24 mouse cellular contexts compared by ENCODE assay signal in the genomic region with DNA sequence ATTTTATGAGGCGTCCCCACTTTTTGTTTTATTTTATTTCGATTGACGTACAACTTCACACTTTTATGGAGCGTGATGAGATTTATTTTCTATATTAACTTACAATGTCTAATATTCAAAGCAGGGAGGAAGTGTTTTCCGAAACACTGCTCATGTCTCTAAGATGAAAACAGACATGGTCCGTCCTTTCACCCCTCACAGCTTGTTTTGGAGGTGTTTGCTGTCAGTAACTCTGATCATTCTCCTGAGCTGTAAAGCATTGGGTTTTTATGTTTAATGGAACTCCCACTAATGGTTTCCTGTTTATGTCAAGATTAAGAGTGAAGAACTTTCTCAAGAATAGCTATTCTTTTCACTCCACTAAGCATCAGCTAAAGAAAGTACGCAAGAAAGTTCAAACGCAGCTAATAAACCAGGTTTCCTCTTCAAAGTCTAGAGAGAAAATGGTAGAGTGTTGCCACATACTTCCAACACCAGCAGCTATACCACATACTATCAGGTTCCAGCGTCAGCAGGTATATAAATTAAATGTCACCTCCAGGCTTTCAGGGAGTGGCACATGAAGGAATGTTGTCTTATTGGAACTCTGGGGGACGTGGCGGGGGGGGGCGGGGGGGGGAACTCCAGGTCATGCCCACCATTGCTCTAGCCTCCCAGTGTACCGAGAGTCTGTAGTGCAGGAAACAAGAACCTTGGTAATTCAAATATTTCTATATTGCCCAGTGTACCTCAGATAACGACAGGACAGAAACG.
DNase-seq lines count a peak whose midpoint lies in the region; ATAC-seq and TF ChIP-seq lines count a peak whose summit lies in the region.
"Had no signal": no experiment of that assay in that cellular context is flagged by ENCODE, and none has a peak within 500 bp of the region (broad histone marks: within the 10 kb centered on the region; RNA-seq: fewer than 3 reads in every experiment).

No protein-coding gene starts in this region.

- H3K9me3 ChIP-seq in kidney, embryonic 14.5 days (ENCODE audit: control insufficient read depth, low read length), result no peaks in the 10 kb centered on the region
- no peaks in the 10 kb centered on the region for H3K9me3 ChIP-seq in kidney, embryonic 16.5 days (ENCODE audit: low read length)
- no peaks in the 10 kb centered on the region for H3K9me3 ChIP-seq in midbrain, embryonic 11.5 days (ENCODE audit: control insufficient read depth, low read length)
- no peaks in the 10 kb centered on the region for H3K9me3 ChIP-seq in midbrain, postnatal 0 days (ENCODE audit: low read length)
- H3K9me3 ChIP-seq: embryonic facial prominence, embryonic 10.5 days; embryonic facial prominence, embryonic 12.5 days; forebrain, embryonic 13.5 days; forebrain, embryonic 15.5 days had no signal

- H3K4me1 ChIP-seq in kidney, embryonic 14.5 days (ENCODE audit: control insufficient read depth, insufficient read depth, low read length), result no peaks in the 10 kb centered on the region
- no peaks in the 10 kb centered on the region for H3K4me1 ChIP-seq in kidney, embryonic 16.5 days (ENCODE audit: insufficient read depth, low read length)
- H3K4me1 ChIP-seq in midbrain, embryonic 11.5 days (ENCODE audit: control insufficient read depth, insufficient read depth, low read length), result no peaks in the 10 kb centered on the region
- no peaks in the 10 kb centered on the region for H3K4me1 ChIP-seq in midbrain, postnatal 0 days (ENCODE audit: insufficient read depth, low read length)
- H3K4me1 ChIP-seq: embryonic facial prominence, embryonic 10.5 days; embryonic facial prominence, embryonic 12.5 days; forebrain, embryonic 13.5 days; forebrain, embryonic 15.5 days had no signal

- ATAC-seq in kidney, embryonic 14.5 days (ENCODE audit: low FRiP score, low TSS enrichment), result peak; percentile 69
- peak; percentile 59; the same call in 1 of the 2 replicates for ATAC-seq in kidney, embryonic 16.5 days (ENCODE audit: low FRiP score, low TSS enrichment)
- ATAC-seq in midbrain, embryonic 11.5 days (ENCODE audit: low FRiP score), result no peak
- ATAC-seq in midbrain, postnatal 0 days (ENCODE audit: low FRiP score), result no peak
- ATAC-seq: activated CD4-positive, CD25-positive, alpha-beta regulatory T cell, adult 4 months; CD4-positive, CD25-positive, alpha-beta regulatory T cell, adult 4 months; forebrain, embryonic 13.5 days; forebrain, embryonic 15.5 days; Patski had no signal

- no peak overlapping the region for H3K27ac ChIP-seq in kidney, embryonic 14.5 days (ENCODE audit: low read depth, low read length)
- no peak overlapping the region for H3K27ac ChIP-seq in kidney, embryonic 16.5 days (ENCODE audit: low read length)
- no peak overlapping the region for H3K27ac ChIP-seq in midbrain, embryonic 11.5 days (ENCODE audit: low read depth, low read length)
- no peak overlapping the region for H3K27ac ChIP-seq in midbrain, postnatal 0 days (ENCODE audit: low read depth, low read length)
- H3K27ac ChIP-seq: embryonic facial prominence, embryonic 10.5 days; embryonic facial prominence, embryonic 12.5 days; forebrain, embryonic 13.5 days; forebrain, embryonic 15.5 days had no signal

- no peaks in the 10 kb centered on the region for H3K36me3 ChIP-seq in kidney, embryonic 14.5 days (ENCODE audit: control insufficient read depth, insufficient read depth, low read length)
- no peaks in the 10 kb centered on the region for H3K36me3 ChIP-seq in kidney, embryonic 16.5 days (ENCODE audit: insufficient read depth, low read length)
- no peaks in the 10 kb centered on the region for H3K36me3 ChIP-seq in midbrain, embryonic 11.5 days (ENCODE audit: control insufficient read depth, insufficient read depth, low read length)
- no peaks in the 10 kb centered on the region for H3K36me3 ChIP-seq in midbrain, postnatal 0 days (ENCODE audit: insufficient read depth, low read length)
- H3K36me3 ChIP-seq: embryonic facial prominence, embryonic 10.5 days; embryonic facial prominence, embryonic 12.5 days; forebrain, embryonic 15.5 days; G1E had no signal

- WGBS in kidney, embryonic 14.5 days, result 35% methylated on average over 15 of the region's 15 CpGs
- 34% methylated on average over 15 of the region's 15 CpGs for WGBS in kidney, embryonic 16.5 days
- 87% methylated on average over 15 of the region's 15 CpGs for WGBS in midbrain, embryonic 11.5 days
- WGBS in midbrain, postnatal 0 days, result 88% methylated on average over 15 of the region's 15 CpGs

- no peak overlapping the region for H3K4me3 ChIP-seq in kidney, embryonic 14.5 days (ENCODE audit: low read length)
- no peak overlapping the region for H3K4me3 ChIP-seq in kidney, embryonic 16.5 days (ENCODE audit: low read length)
- no peak overlapping the region for H3K4me3 ChIP-seq in midbrain, embryonic 11.5 days (ENCODE audit: low read depth, low read length)
- no peak overlapping the region for H3K4me3 ChIP-seq in midbrain, postnatal 0 days (ENCODE audit: low read depth, low read length)
- H3K4me3 ChIP-seq: embryonic facial prominence, embryonic 10.5 days; embryonic facial prominence, embryonic 12.5 days; forebrain, embryonic 13.5 days; forebrain, embryonic 15.5 days had no signal

- H3K9ac ChIP-seq in kidney, embryonic 14.5 days (ENCODE audit: low read depth, low read length), result no peak overlapping the region
- H3K9ac ChIP-seq in kidney, embryonic 16.5 days (replicated peaks; ENCODE audit: low read length), result no peak overlapping the region
- H3K9ac ChIP-seq in midbrain, embryonic 11.5 days (ENCODE audit: low read length), result no peak overlapping the region
- no peak overlapping the region for H3K9ac ChIP-seq in midbrain, postnatal 0 days (replicated peaks; ENCODE audit: low read length, poor library complexity, severe bottlenecking)
- H3K9ac ChIP-seq: embryonic facial prominence, embryonic 12.5 days; forebrain, embryonic 13.5 days; forebrain, embryonic 15.5 days had no signal

- H3K4me2 ChIP-seq in kidney, embryonic 14.5 days (replicated peaks; ENCODE audit: low read depth, low read length), result no peak overlapping the region
- no peak overlapping the region for H3K4me2 ChIP-seq in kidney, embryonic 16.5 days (replicated peaks; ENCODE audit: low read depth, low read length)
- H3K4me2 ChIP-seq in midbrain, embryonic 11.5 days, result no peak overlapping the region
- no peak overlapping the region for H3K4me2 ChIP-seq in midbrain, postnatal 0 days (ENCODE audit: low read depth, low read length, poor library complexity, severe bottlenecking)
- H3K4me2 ChIP-seq: embryonic facial prominence, embryonic 12.5 days; forebrain, embryonic 13.5 days; forebrain, embryonic 15.5 days had no signal

- no peak for TF ChIP-seq CTCF in midbrain, postnatal 0 days (IDR thresholded peaks at IDR 0.05)

- DNase-seq in kidney, adult 9 months, result no peak
- no peak for DNase-seq in kidney, postnatal 10 days
- DNase-seq in midbrain, embryonic 11.5 days (ENCODE audit: low spot score, missing footprints), result peak; percentile 10
- no peak for DNase-seq in midbrain, postnatal 0 days (ENCODE audit: low spot score)
- DNase-seq: adrenal gland, adult 8-10 months; adrenal gland, postnatal 14 days; adrenal gland, postnatal 36 days; B cell, adult 2 months; cerebellum, adult 11-12 months; cerebellum, adult 2 months; cerebellum, adult 9-10 months; cerebellum, postnatal 10 days; cerebellum, postnatal 25 days had no signal

- H3K27me3 ChIP-seq in kidney, embryonic 14.5 days (ENCODE audit: control insufficient read depth, insufficient read depth, low read length), result no peaks in the 10 kb centered on the region
- H3K27me3 ChIP-seq in kidney, embryonic 16.5 days (ENCODE audit: insufficient read depth, low read length), result no peaks in the 10 kb centered on the region
- H3K27me3 ChIP-seq in midbrain, embryonic 11.5 days (ENCODE audit: control insufficient read depth, insufficient read depth, low read length), result no peaks in the 10 kb centered on the region
- no peaks in the 10 kb centered on the region for H3K27me3 ChIP-seq in midbrain, postnatal 0 days (ENCODE audit: insufficient read depth, low read length)
- H3K27me3 ChIP-seq: CH12.LX; embryonic facial prominence, embryonic 12.5 days; forebrain, embryonic 13.5 days; forebrain, embryonic 15.5 days had no signal

Comparison
In these comparisons a context has a peak if more than half of its experiments do, and no peak if none do; other contexts are left out.
1. ATAC-seq: peak in kidney, embryonic 14.5 days (single experiment) and kidney, embryonic 16.5 days (single experiment); none in midbrain, embryonic 11.5 days (single experiment) and midbrain, postnatal 0 days (single experiment).